Mouse (Mus musculus): Measurements from ENCODE around the gene Lpin1. TPM values are rescaled to one million over a fixed set of nuclear protein-coding genes. Genes with fewer than 3 reads are reported as not detected.

Lpin1 gene
- polyA plus RNA-seq, 1 experiment from 2014 or later, result 14.3 TPM

DNA sequence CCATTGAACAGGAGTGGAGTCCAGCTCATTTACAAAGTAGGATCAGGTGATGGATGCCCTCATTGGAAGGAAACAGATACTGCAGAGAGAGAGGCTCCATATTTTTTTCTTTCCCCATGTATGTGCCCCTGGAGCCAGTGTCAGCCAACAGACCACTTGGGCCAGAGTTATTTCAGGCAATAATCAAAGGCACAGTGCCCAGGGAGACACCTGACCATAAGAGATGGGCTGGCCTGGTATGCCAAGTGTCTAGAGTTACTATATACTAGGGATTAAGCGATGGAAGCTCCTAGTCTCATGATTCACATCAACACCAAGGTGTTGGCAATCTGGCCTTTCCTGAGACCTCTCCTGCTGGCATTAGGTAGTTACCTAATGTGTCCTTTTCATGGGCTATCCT, 97.8 kb downstream of the Lpin1 start:
- ATAC-seq (no peak), DNase-seq (no peak)
- Histone ChIP-seq H3K27ac (ENCODE audit: low read depth) (no peak overlapping the region), H3K9ac (replicated peaks) (no peak overlapping the region), H3K4me1 (ENCODE audit: insufficient read depth) (0 out of 2 replicates have a peak, but pooled peaks cover 4% of the 10 kb centered on the region), H3K9me3 (ENCODE audit: low read length) (no peaks in the 10 kb centered on the region), H3K36me3 (replicated peaks; ENCODE audit: insufficient read depth, low read length) (no peaks in the 10 kb centered on the region), H3K4me2 (ENCODE audit: low read depth, low read length) (no peak overlapping the region), H3K27me3 (ENCODE audit: insufficient read depth, low read length) (no peaks in the 10 kb centered on the region), H3K4me3 (ENCODE audit: low read depth, low read length) (no peak overlapping the region)
- WGBS (ENCODE audit: insufficient replicate concordance), result 60% methylated on average over 1 of the region's 1 CpGs
- TF ChIP-seq EP300 (IDR thresholded peaks at IDR 0.05; ENCODE audit: low read depth) (no peak), CTCF (IDR thresholded peaks at IDR 0.05; ENCODE audit: low read depth) (no peak)

DNA sequence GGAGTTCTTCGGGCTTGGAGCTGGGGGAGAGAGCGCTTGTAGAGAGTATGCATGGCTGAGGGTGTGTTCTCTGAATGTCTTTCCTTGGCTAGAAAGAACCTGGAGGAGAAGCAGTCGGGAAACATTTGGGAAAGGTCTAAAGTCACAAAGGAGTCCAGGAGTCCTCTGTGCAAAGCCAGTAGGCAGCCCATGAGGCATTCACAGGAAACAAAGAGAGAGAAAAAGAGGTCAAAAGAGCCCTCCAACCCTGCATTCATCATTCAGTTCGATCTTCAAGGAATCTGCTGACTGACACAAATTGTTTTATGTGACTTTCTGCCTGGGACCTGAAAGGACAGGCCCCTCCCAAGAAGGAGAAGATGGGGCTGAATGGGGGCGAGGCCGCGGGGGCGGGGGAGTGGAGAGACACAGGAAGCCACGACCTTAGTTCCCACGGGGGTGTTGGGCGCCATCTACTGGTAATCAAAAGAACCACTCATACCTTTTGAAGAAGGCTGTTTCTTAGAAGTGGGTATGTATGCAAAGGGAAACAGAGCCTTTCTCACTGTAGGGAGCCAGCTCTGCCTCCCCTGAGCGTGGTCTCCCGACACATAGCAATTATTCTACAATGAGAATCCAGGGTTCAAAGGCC, 101.5 kb downstream of the Lpin1 start:
- Histone ChIP-seq H3K27ac (ENCODE audit: low read depth) (no peak overlapping the region), H3K4me3 (ENCODE audit: low read depth, low read length) (no peak overlapping the region), H3K36me3 (replicated peaks; ENCODE audit: insufficient read depth, low read length) (no peaks in the 10 kb centered on the region), H3K27me3 (ENCODE audit: insufficient read depth, low read length) (no peaks in the 10 kb centered on the region), H3K9me3 (ENCODE audit: low read length) (no peaks in the 10 kb centered on the region), H3K4me1 (ENCODE audit: insufficient read depth) (0 out of 2 replicates have a peak, but pooled peaks cover 4% of the 10 kb centered on the region), H3K4me2 (ENCODE audit: low read depth, low read length) (0 out of 2 replicates have a peak overlapping the region, but pooled peaks have one; percentile 20), H3K9ac (replicated peaks) (no peak overlapping the region)
- ATAC-seq (peak; percentile 27; the same call in 1 of the 2 replicates), DNase-seq (peak; percentile 73)
- WGBS (ENCODE audit: insufficient replicate concordance), result 19% methylated on average over 13 of the region's 13 CpGs
- peak; percentile 80 for TF ChIP-seq CTCF (IDR thresholded peaks at IDR 0.05; ENCODE audit: low read depth)
- no peak for TF ChIP-seq EP300 (IDR thresholded peaks at IDR 0.05; ENCODE audit: low read depth)

DNA sequence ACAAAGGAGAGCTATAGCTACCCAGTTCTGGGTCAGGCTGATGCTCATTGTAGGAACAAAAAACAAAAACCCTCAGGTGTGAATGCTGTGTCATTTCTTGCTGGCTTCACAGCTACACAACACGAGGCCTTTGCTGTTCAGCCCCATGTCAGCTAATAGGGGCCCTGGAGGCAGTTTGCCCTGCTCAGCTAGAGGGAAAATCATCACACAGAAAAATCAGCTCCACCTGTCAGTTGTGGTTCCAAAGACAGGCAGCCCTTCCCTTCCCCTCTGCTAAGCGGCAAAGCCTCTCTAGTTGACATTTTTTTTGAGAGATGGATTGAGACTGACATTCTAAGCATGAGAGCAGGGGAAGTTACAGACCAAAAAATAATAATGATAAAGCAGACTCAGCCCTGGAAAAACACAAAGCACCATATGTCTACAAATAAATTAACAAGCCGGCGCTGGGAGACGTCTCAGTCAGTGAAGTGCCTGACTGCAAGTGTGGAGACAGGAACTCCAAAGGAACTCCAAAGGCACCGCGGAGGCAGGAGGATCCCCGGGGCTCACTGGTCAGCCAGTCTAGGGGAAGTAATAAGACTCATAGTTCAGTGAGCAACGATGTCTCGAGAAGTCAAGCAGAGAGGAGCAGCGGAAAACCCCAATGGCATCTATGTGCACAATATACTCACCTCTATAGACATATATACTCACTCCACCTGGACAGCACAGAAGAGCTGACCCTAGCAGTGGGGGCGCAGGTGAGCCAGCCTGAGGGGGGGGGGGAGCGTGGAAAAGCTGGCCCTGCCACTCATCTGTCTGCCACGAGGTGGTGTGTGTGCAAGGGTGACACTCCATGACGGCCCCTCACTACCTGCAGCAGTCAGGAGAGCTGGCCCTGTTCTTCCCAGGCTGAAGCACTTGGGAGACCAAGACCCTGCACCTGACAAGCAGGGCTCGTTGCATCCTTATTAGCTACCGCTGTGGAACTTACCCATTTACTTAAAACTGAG, 103.7 kb downstream of the Lpin1 start:
- Histone ChIP-seq H3K4me2 (ENCODE audit: low read depth, low read length) (no peak overlapping the region), H3K36me3 (replicated peaks; ENCODE audit: insufficient read depth, low read length) (no peaks in the 10 kb centered on the region), H3K27me3 (ENCODE audit: insufficient read depth, low read length) (no peaks in the 10 kb centered on the region), H3K9ac (replicated peaks) (no peak overlapping the region), H3K4me1 (ENCODE audit: insufficient read depth) (0 out of 2 replicates have a peak, but pooled peaks cover 4% of the 10 kb centered on the region), H3K9me3 (ENCODE audit: low read length) (no peaks in the 10 kb centered on the region), H3K27ac (ENCODE audit: low read depth) (no peak overlapping the region), H3K4me3 (ENCODE audit: low read depth, low read length) (no peak overlapping the region)
- TF ChIP-seq EP300 (IDR thresholded peaks at IDR 0.05; ENCODE audit: low read depth), result no peak
- peak; percentile 33 for TF ChIP-seq CTCF (IDR thresholded peaks at IDR 0.05; ENCODE audit: low read depth)
- 54% methylated on average over 17 of the region's 17 CpGs for WGBS (ENCODE audit: insufficient replicate concordance)
- ATAC-seq, result no peak
- no peak for DNase-seq

DNA sequence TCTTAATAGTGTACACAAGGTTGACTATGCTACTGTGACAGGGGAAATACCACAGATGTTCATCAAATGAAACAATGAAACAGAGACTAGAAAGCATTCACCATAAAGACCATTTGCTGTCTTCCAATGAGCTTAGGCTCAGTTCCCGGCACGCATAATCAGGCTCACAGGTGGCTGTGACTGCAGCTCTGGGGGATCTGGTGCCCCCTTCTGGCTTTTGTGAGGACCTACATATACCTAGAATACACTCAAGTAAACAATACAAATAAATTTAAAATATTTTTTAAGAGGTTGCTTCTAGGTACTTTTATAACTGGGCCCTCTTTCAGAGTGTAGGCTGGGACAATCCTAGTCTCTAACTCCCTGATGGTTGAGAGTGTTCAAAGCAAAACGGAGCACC, 106.5 kb downstream of the Lpin1 start:
- Histone ChIP-seq H3K9me3 (ENCODE audit: low read length) (no peaks in the 10 kb centered on the region), H3K36me3 (replicated peaks; ENCODE audit: insufficient read depth, low read length) (no peaks in the 10 kb centered on the region), H3K27me3 (ENCODE audit: insufficient read depth, low read length) (no peaks in the 10 kb centered on the region), H3K9ac (replicated peaks) (no peak overlapping the region), H3K4me3 (ENCODE audit: low read depth, low read length) (no peak overlapping the region), H3K27ac (ENCODE audit: low read depth) (no peak overlapping the region), H3K4me1 (ENCODE audit: insufficient read depth) (0 out of 2 replicates have a peak, but pooled peaks cover 3% of the 10 kb centered on the region), H3K4me2 (ENCODE audit: low read depth, low read length) (no peak overlapping the region)
- ATAC-seq, result no peak
- TF ChIP-seq EP300 (IDR thresholded peaks at IDR 0.05; ENCODE audit: low read depth) (no peak), CTCF (IDR thresholded peaks at IDR 0.05; ENCODE audit: low read depth) (0 out of 2 replicates have a peak, but pooled peaks have one; percentile 16)
- DNase-seq, result no peak
- 84% methylated on average over 3 of the region's 3 CpGs for WGBS (ENCODE audit: insufficient replicate concordance)

DNA sequence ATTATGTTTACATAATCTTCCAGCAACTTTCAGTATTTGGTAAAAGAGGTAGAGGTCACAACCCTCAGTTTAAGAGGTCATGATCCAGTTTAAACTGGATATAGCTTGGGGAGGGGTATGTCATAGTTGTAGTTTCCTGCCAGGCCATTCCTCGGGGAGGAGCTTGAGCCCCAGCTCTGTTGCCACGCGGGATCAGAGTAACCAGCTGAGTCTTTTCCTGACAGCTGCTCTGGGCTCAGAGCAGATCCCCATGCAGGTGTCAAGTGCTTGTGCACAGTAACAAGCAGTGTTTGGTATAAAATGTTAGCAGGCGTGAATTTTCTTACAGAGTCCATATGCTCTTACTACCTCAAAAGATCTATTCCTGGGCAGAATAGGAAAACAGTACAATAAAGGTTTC, 112.8 kb downstream of the Lpin1 start:
- Histone ChIP-seq H3K27ac (ENCODE audit: low read depth) (no peak overlapping the region), H3K27me3 (ENCODE audit: insufficient read depth, low read length) (no peaks in the 10 kb centered on the region), H3K36me3 (replicated peaks; ENCODE audit: insufficient read depth, low read length) (no peaks in the 10 kb centered on the region), H3K9me3 (ENCODE audit: low read length) (no peaks in the 10 kb centered on the region), H3K4me3 (ENCODE audit: low read depth, low read length) (no peak overlapping the region), H3K4me1 (ENCODE audit: insufficient read depth) (no peaks in the 10 kb centered on the region), H3K9ac (replicated peaks) (no peak overlapping the region), H3K4me2 (ENCODE audit: low read depth, low read length) (no peak overlapping the region)
- TF ChIP-seq CTCF (IDR thresholded peaks at IDR 0.05; ENCODE audit: low read depth), result no peak
- TF ChIP-seq EP300 (IDR thresholded peaks at IDR 0.05; ENCODE audit: low read depth), result no peak
- DNase-seq, result no peak
- ATAC-seq, result no peak
- 42% methylated on average over 4 of the region's 4 CpGs for WGBS (ENCODE audit: insufficient replicate concordance)

DNA sequence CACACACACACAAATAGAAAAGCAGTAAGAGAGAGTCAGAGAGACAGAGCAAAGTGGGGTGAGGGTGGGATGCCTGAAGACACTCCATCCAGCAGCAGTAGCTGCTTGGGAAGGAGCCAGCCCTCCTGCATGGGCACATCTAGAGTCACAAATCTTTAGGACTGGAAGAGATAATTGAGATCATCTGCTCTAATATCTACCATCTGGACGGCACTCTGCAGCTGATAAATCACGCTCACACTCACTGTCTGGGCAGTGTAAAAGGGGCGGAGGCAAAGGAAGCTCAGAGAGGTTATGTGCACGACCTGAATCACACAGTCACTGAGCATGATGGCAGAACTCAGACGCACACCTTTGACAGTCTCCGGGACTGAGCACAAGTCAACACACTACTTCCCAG, 118.1 kb downstream of the Lpin1 start:
- H3K27ac ChIP-seq (ENCODE audit: low read depth), result no peak overlapping the region
- ATAC-seq (no peak), DNase-seq (no peak)
- no peaks in the 10 kb centered on the region for H3K4me1 ChIP-seq (ENCODE audit: insufficient read depth)
- H3K27me3 ChIP-seq (ENCODE audit: insufficient read depth, low read length), result no peaks in the 10 kb centered on the region
- no peak for TF ChIP-seq EP300 (IDR thresholded peaks at IDR 0.05; ENCODE audit: low read depth)
- TF ChIP-seq CTCF (IDR thresholded peaks at IDR 0.05; ENCODE audit: low read depth), result no peak
- no peak overlapping the region for H3K9ac ChIP-seq (replicated peaks)
- 60% methylated on average over 6 of the region's 6 CpGs for WGBS (ENCODE audit: insufficient replicate concordance)
- no peak overlapping the region for H3K4me2 ChIP-seq (ENCODE audit: low read depth, low read length)
- no peaks in the 10 kb centered on the region for H3K9me3 ChIP-seq (ENCODE audit: low read length)
- H3K36me3 ChIP-seq (replicated peaks; ENCODE audit: insufficient read depth, low read length), result no peaks in the 10 kb centered on the region
- no peak overlapping the region for H3K4me3 ChIP-seq (ENCODE audit: low read depth, low read length)

All from liver, postnatal 0 days (tissue).